Mouse (Mus musculus): Measurements from ENCODE around the gene Cyp11a1.

Gene Cyp11a1

GRCm38 (mm10) chr9:57972141-57972591 lies 34.0 kb upstream of the Cyp11a1 start:
- peak; percentile 81 for DNase-seq (ENCODE audit: extremely low read depth, insufficient read length, low spot score)

- no peak for DNase-seq (ENCODE audit: extremely low read depth, insufficient read length, low spot score)
These were observed 33.3 kb upstream of the Cyp11a1 start for GRCm38 (mm10) chr9:57972776-57973439.

- no peak for DNase-seq (ENCODE audit: extremely low read depth, insufficient read length, low spot score)
These were observed 32.7 kb upstream of the Cyp11a1 start for GRCm38 (mm10) chr9:57973440-57974066.

GRCm38 (mm10) chr9:57974221-57974620 lies 32.0 kb upstream of the Cyp11a1 start:
- no peak for DNase-seq (ENCODE audit: extremely low read depth, insufficient read length, low spot score)

GRCm38 (mm10) chr9:57975200-57975821 lies 30.9 kb upstream of the Cyp11a1 start:
- no peak for DNase-seq (ENCODE audit: extremely low read depth, insufficient read length, low spot score)

GRCm38 (mm10) chr9:57978025-57978424 lies 28.2 kb upstream of the Cyp11a1 start:
- DNase-seq (ENCODE audit: extremely low read depth, insufficient read length, low spot score) = no peak

GRCm38 (mm10) chr9:57978858-57979257 lies 27.4 kb upstream of the Cyp11a1 start:
- no peak for DNase-seq (ENCODE audit: extremely low read depth, insufficient read length, low spot score)

- no peak for DNase-seq (ENCODE audit: extremely low read depth, insufficient read length, low spot score)
These were observed 25.6 kb upstream of the Cyp11a1 start for GRCm38 (mm10) chr9:57980570-57980969.

GRCm38 (mm10) chr9:57985304-57985703 lies 20.9 kb upstream of the Cyp11a1 start:
- no peak for DNase-seq (ENCODE audit: extremely low read depth, insufficient read length, low spot score)

- DNase-seq (ENCODE audit: extremely low read depth, insufficient read length, low spot score) = no peak
These were observed 19.9 kb upstream of the Cyp11a1 start for GRCm38 (mm10) chr9:57986293-57986692.

GRCm38 (mm10) chr9:57988098-57988497 lies 18.1 kb upstream of the Cyp11a1 start:
- no peak for DNase-seq (ENCODE audit: extremely low read depth, insufficient read length, low spot score)

GRCm38 (mm10) chr9:57989309-57989708 lies 16.9 kb upstream of the Cyp11a1 start:
- DNase-seq (ENCODE audit: extremely low read depth, insufficient read length, low spot score) = no peak

- DNase-seq (ENCODE audit: extremely low read depth, insufficient read length, low spot score) = peak; percentile 38
These were observed 15.6 kb upstream of the Cyp11a1 start for GRCm38 (mm10) chr9:57990438-57991110.

GRCm38 (mm10) chr9:57992060-57992459 lies 14.2 kb upstream of the Cyp11a1 start:
- no peak for DNase-seq (ENCODE audit: extremely low read depth, insufficient read length, low spot score)

GRCm38 (mm10) chr9:57992781-57993591 lies 13.2 kb upstream of the Cyp11a1 start:
- DNase-seq (ENCODE audit: extremely low read depth, insufficient read length, low spot score) = no peak

- no peak for DNase-seq (ENCODE audit: extremely low read depth, insufficient read length, low spot score)
These were observed 10.9 kb upstream of the Cyp11a1 start for GRCm38 (mm10) chr9:57995282-57995681.

- DNase-seq (ENCODE audit: extremely low read depth, insufficient read length, low spot score) = no peak
These were observed 8.6 kb upstream of the Cyp11a1 start for GRCm38 (mm10) chr9:57997511-57998031.

- DNase-seq (ENCODE audit: extremely low read depth, insufficient read length, low spot score) = no peak
These were observed 8.1 kb upstream of the Cyp11a1 start for GRCm38 (mm10) chr9:57998032-57998659.

GRCm38 (mm10) chr9:57998685-57999084 lies 7.5 kb upstream of the Cyp11a1 start:
- no peak for DNase-seq (ENCODE audit: extremely low read depth, insufficient read length, low spot score)

GRCm38 (mm10) chr9:57999676-58000075 lies 6.5 kb upstream of the Cyp11a1 start:
- DNase-seq (ENCODE audit: extremely low read depth, insufficient read length, low spot score) = no peak
